ENCODE assay signal across 12 mouse cellular contexts in the genomic region with DNA sequence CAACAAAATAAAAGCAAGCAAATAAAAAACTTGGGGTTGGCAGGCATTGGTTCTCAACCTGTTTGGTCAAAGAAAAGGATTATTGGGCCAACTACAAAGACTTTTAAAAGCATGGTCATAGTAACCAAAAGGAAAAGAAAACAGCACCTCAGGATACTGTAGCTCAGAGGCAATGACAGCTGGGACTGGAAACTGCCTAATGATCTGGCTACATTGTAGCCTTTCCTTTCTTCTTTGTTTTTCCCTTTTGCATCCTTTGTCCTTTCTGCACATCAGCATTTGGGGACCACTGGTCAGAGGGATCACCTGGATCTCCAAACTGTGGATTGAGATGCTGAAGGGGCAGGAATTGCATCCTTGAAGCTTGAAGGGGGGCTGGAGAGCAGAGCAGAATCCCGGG. TPM values are rescaled to one million over a fixed set of nuclear protein-coding genes. Genes with fewer than 3 reads are reported as not detected.
DNase-seq lines count a peak whose midpoint lies in the region; ATAC-seq lines count a peak whose summit lies in the region.
"Had no signal": no experiment of that assay in that cellular context is flagged by ENCODE, and none has a peak within 500 bp of the region (broad histone marks: within the 10 kb centered on the region; RNA-seq: fewer than 3 reads in every experiment).

No protein-coding gene starts in this region.

- no peak for DNase-seq in neural tube, embryonic 11.5 days (ENCODE audit: low spot score)
- no peak for DNase-seq in neural tube, embryonic 10.5 days (ENCODE audit: extremely low spot score, low spot score)
- DNase-seq in hindbrain, embryonic 10.5 days (ENCODE audit: low spot score): no peak
- DNase-seq in gastrocnemius, postnatal 4 days (ENCODE audit: low spot score in 2 of 2): no peak
- no peak for DNase-seq in lung, postnatal 10 days
- no peak for DNase-seq in spleen, adult 12 weeks (ENCODE audit: low spot score)
- DNase-seq: gastrocnemius, postnatal 25 days; kidney, postnatal 36 days had no signal

- peaks cover 33% of the 10 kb centered on the region for H3K4me1 ChIP-seq in neural tube, embryonic 11.5 days (ENCODE audit: control insufficient read depth, insufficient read depth, low read length)
- peaks cover 60% of the 10 kb centered on the region for H3K4me1 ChIP-seq in hindbrain, embryonic 10.5 days (replicated peaks)
- H3K4me1 ChIP-seq in midbrain, embryonic 12.5 days: peaks cover 64% of the 10 kb centered on the region
- H3K4me1 ChIP-seq in neural tube, embryonic 15.5 days: peaks cover 82% of the 10 kb centered on the region

- H3K4me3 ChIP-seq in neural tube, embryonic 11.5 days (ENCODE audit: low read depth, low read length): no peak overlapping the region
- no peak overlapping the region for H3K4me3 ChIP-seq in hindbrain, embryonic 10.5 days
- H3K4me3 ChIP-seq in midbrain, embryonic 12.5 days: no peak overlapping the region
- H3K4me3 ChIP-seq in neural tube, embryonic 15.5 days (replicated peaks): no peak overlapping the region

- H3K36me3 ChIP-seq in neural tube, embryonic 11.5 days (ENCODE audit: control insufficient read depth, insufficient read depth, low read length): no peaks in the 10 kb centered on the region
- H3K36me3 ChIP-seq in hindbrain, embryonic 10.5 days: peaks cover 15% of the 10 kb centered on the region
- no peaks in the 10 kb centered on the region for H3K36me3 ChIP-seq in midbrain, embryonic 12.5 days
- H3K36me3 ChIP-seq in neural tube, embryonic 15.5 days: no peaks in the 10 kb centered on the region

- peak; percentile 52; the same call in 1 of the 2 replicates for ATAC-seq in neural tube, embryonic 11.5 days (ENCODE audit: insufficient read depth, low FRiP score, low TSS enrichment)
- ATAC-seq in midbrain, embryonic 12.5 days (ENCODE audit: low FRiP score, low read depth): peak; percentile 20; the same call in 1 of the 2 replicates
- no peak for ATAC-seq in neural tube, embryonic 15.5 days (ENCODE audit: low FRiP score)
- ATAC-seq: intestine, embryonic 16.5 days had no signal

- H3K9me3 ChIP-seq in neural tube, embryonic 11.5 days (ENCODE audit: control insufficient read depth, low read length): no peaks in the 10 kb centered on the region
- no peaks in the 10 kb centered on the region for H3K9me3 ChIP-seq in hindbrain, embryonic 10.5 days
- H3K9me3 ChIP-seq in midbrain, embryonic 12.5 days: no peaks in the 10 kb centered on the region
- no peaks in the 10 kb centered on the region for H3K9me3 ChIP-seq in neural tube, embryonic 15.5 days (replicated peaks)

- peak overlapping the region; percentile 71 for H3K27ac ChIP-seq in neural tube, embryonic 11.5 days (ENCODE audit: low read depth, low read length)
- peak overlapping the region; percentile 77 for H3K27ac ChIP-seq in hindbrain, embryonic 10.5 days
- H3K27ac ChIP-seq in midbrain, embryonic 12.5 days (replicated peaks): peak overlapping the region; percentile 85
- peak overlapping the region; percentile 67 for H3K27ac ChIP-seq in neural tube, embryonic 15.5 days (replicated peaks)
- H3K27ac ChIP-seq: liver, embryonic 14.5 days had no signal

- peak overlapping the region; percentile 11; the same call in 1 of the 2 replicates for H3K9ac ChIP-seq in neural tube, embryonic 11.5 days (ENCODE audit: low read length)
- peak overlapping the region; percentile 28; the same call in 1 of the 2 replicates for H3K9ac ChIP-seq in midbrain, embryonic 12.5 days (replicated peaks)
- H3K9ac ChIP-seq in neural tube, embryonic 15.5 days (replicated peaks): no peak overlapping the region; the same call in 1 of the 2 replicates
- H3K9ac ChIP-seq: liver, embryonic 14.5 days had no signal

- no peaks in the 10 kb centered on the region for H3K27me3 ChIP-seq in neural tube, embryonic 11.5 days (ENCODE audit: control insufficient read depth, insufficient read depth, low read length)
- H3K27me3 ChIP-seq in hindbrain, embryonic 10.5 days (ENCODE audit: insufficient read depth, poor library complexity, severe bottlenecking): peaks cover 8% of the 10 kb centered on the region
- H3K27me3 ChIP-seq in midbrain, embryonic 12.5 days: peaks cover 5% of the 10 kb centered on the region; the same call in 1 of the 2 replicates
- no peaks in the 10 kb centered on the region for H3K27me3 ChIP-seq in neural tube, embryonic 15.5 days (replicated peaks)

- H3K4me2 ChIP-seq in neural tube, embryonic 11.5 days (ENCODE audit: low read depth): peak overlapping the region; percentile 0; the same call in 1 of the 2 replicates
- peak overlapping the region; percentile 38 for H3K4me2 ChIP-seq in midbrain, embryonic 12.5 days (replicated peaks)
- H3K4me2 ChIP-seq in neural tube, embryonic 15.5 days: peak overlapping the region; percentile 24

- WGBS in neural tube, embryonic 11.5 days: 0% methylated on average over 1 of the region's 1 CpGs
- WGBS in hindbrain, embryonic 10.5 days: 10% methylated on average over 1 of the region's 1 CpGs
- 0% methylated on average over 1 of the region's 1 CpGs for WGBS in midbrain, embryonic 12.5 days
- 0% methylated on average over 1 of the region's 1 CpGs for WGBS in neural tube, embryonic 15.5 days

RNA-seq across cellular contexts. Expression of a gene that starts 7.1 kb away (rescaled TPM):
- polyA plus RNA-seq in neural tube, embryonic 11.5 days (2014; fragmentation: Nextera tagmentation; extraction: Ambion mirVana): 51.0 and 52.8 TPM in 2 replicates
- 19.4 and 36.5 TPM in 2 replicates for polyA plus RNA-seq in hindbrain, embryonic 10.5 days (2016; fragmentation: Nextera tagmentation; extraction: Ambion mirVana)
- 45.8 and 51.4 TPM in 2 replicates for polyA plus RNA-seq in midbrain, embryonic 12.5 days (2016; fragmentation: Nextera tagmentation; extraction: Ambion mirVana)
- polyA plus RNA-seq in neural tube, embryonic 15.5 days (2015; fragmentation: Nextera tagmentation; extraction: Ambion mirVana): 54.7 and 59.4 TPM in 2 replicates
- 1 to 10 TPM; 6.5 to 7.7 TPM for total RNA-seq in gastrocnemius, postnatal 4 days (2021)
